Mouse (Mus musculus) midbrain, embryonic 12.5 days (tissue): Measurements from ENCODE around the gene Fscn2. TPM values are rescaled to one million over a fixed set of nuclear protein-coding genes. Genes with fewer than 3 reads are reported as not detected.
"Not testable (repeated sequence)": the region's sequence is repeated elsewhere in the genome, so short reads cannot be mapped to it uniquely, and the experiment has no call there.

ENCODE experiments used
- ATAC-seq: fragments of 200-750 bp; cut with Nextera tagmentation; 2 replicates; pipeline ENCODE4 v1.8.0; 2017; ENCODE audit warnings: low read depth, moderate TSS enrichment, moderate library complexity; ENCODE audit not compliant: low FRiP score
- H3K27ac ChIP-seq: fragments of 300-500 bp; sonication (generic); replicated peaks from 2 replicates; pipeline ENCODE4 v1.5.1; 2016; ENCODE audit warnings: mild to moderate bottlenecking
- H3K27me3 ChIP-seq: fragments of 300-500 bp; sonication (generic); 2 replicates; pipeline ENCODE4 v1.6.1; 2016; ENCODE audit warnings: mild to moderate bottlenecking
- H3K36me3 ChIP-seq: fragments of 300-500 bp; sonication (generic); 2 replicates; pipeline ENCODE4 v1.6.1; 2016
- H3K4me1 ChIP-seq: fragments of 300-500 bp; sonication (generic); 2 replicates; pipeline ENCODE4 v1.6.1; 2016
- H3K4me2 ChIP-seq: fragments of 300-500 bp; sonication (generic); replicated peaks from 2 replicates; pipeline ENCODE4 v1.6.1; 2016; ENCODE audit warnings: mild to moderate bottlenecking, moderate library complexity
- H3K4me3 ChIP-seq: fragments of 300-500 bp; sonication (generic); 2 replicates; pipeline ENCODE4 v1.5.1; 2016; ENCODE audit warnings: mild to moderate bottlenecking
- H3K9ac ChIP-seq: fragments of 300-500 bp; sonication (generic); replicated peaks from 2 replicates; pipeline ENCODE4 v1.6.1; 2016; ENCODE audit warnings: mild to moderate bottlenecking, moderate library complexity
- H3K9me3 ChIP-seq: fragments of 300-500 bp; sonication (generic); 2 replicates; pipeline ENCODE4 v1.6.1; 2016; ENCODE audit warnings: mild to moderate bottlenecking
- WGBS: fragments of 180-500 bp; shearing (Covaris S2); methylation state at CpG from one replicate; pipeline ENCODE4 v1.1.7; 2016; 5-methylcytosine and 5-hydroxymethylcytosine counted together
- microRNA-seq: library from miRNA; unstranded; fragments of <30 nt; microRNA quantifications from one replicate; pipeline ENCODE4, GENCODE M21; 2017
- polyA plus RNA-seq: library from polyadenylated mRNA; unstranded; fragments of >200 nt; fragmentation: Nextera tagmentation; extraction: Ambion mirVana; gene quantifications from 2 replicates; pipeline ENCODE4 v1.2.1, GENCODE M21; 2016

Gene Fscn2
- polyA plus RNA-seq, 1 experiment from 2014 or later, result 1.4 TPM

- Histone ChIP-seq H3K4me2 (no peak overlapping the region), H3K4me3 (no peak overlapping the region), H3K27me3 (no peaks in the 10 kb centered on the region), H3K36me3 (peaks cover 73% of the 10 kb centered on the region), H3K27ac (no peak overlapping the region), H3K9me3 (no peaks in the 10 kb centered on the region), H3K9ac (no peak overlapping the region), H3K4me1 (no peaks in the 10 kb centered on the region)
- no peak for ATAC-seq
- 74% methylated on average over 2 of the region's 2 CpGs for WGBS
These were observed 25.8 kb downstream of the Fscn2 start for GRCm38 (mm10) chr11:120387157-120387556.

GRCm38 (mm10) chr11:120388580-120388979 lies 27.2 kb downstream of the Fscn2 start:
- ATAC-seq, result no peak
- Histone ChIP-seq H3K36me3 (peaks cover 71% of the 10 kb centered on the region), H3K27me3 (no peaks in the 10 kb centered on the region)

GRCm38 (mm10) chr11:120395661-120396060 lies 34.3 kb downstream of the Fscn2 start:
- no peak overlapping the region for H3K4me2 ChIP-seq
- WGBS, result 88% methylated on average over 4 of the region's 4 CpGs
- H3K27me3 ChIP-seq, result no peaks in the 10 kb centered on the region
- no peak overlapping the region for H3K27ac ChIP-seq
- ATAC-seq, result no peak
- no peaks in the 10 kb centered on the region for H3K9me3 ChIP-seq
- no peak overlapping the region for H3K9ac ChIP-seq
- peaks cover 64% of the 10 kb centered on the region for H3K36me3 ChIP-seq
- no peaks in the 10 kb centered on the region for H3K4me1 ChIP-seq
- H3K4me3 ChIP-seq, result no peak overlapping the region

More at GRCm38 (mm10) chr11:120388580-120388979, 27.2 kb downstream of the Fscn2 start:
- H3K9ac ChIP-seq, result no peak overlapping the region
- no peaks in the 10 kb centered on the region for H3K9me3 ChIP-seq
- H3K4me1 ChIP-seq, result no peaks in the 10 kb centered on the region
- H3K27ac ChIP-seq, result no peak overlapping the region
- no peak overlapping the region for H3K4me3 ChIP-seq
- H3K4me2 ChIP-seq, result no peak overlapping the region
- WGBS, result 93% methylated on average over 9 of the region's 9 CpGs

DNA sequence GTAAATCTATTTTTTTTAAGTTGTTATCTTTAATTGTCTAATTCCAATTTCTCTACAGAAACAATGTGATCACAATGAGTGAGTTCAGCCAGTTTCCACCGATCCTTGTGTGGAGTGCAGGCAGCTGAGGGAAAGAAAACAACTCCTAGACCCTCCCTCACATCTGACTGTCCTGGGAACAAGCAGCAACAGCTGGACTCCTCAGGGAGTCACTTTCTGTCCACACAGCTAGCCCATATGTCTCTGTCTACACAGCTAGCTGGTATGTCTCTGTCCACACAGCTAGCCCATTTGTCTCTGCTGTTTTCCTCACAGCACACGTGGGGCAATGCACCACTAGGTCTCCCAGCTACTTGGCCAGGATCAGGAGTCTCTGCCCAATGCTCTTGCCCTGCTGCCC lies 36.3 kb downstream of the Fscn2 start:
- H3K9ac ChIP-seq, result no peak overlapping the region
- no peaks in the 10 kb centered on the region for H3K9me3 ChIP-seq
- H3K4me2 ChIP-seq, result no peak overlapping the region
- no peaks in the 10 kb centered on the region for H3K27me3 ChIP-seq
- H3K36me3 ChIP-seq, result peaks cover 71% of the 10 kb centered on the region
- no peak overlapping the region for H3K27ac ChIP-seq
- no peak for ATAC-seq
- no peaks in the 10 kb centered on the region for H3K4me1 ChIP-seq
- WGBS, result 84% methylated on average over 2 of the region's 2 CpGs
- H3K4me3 ChIP-seq, result no peak overlapping the region

DNA sequence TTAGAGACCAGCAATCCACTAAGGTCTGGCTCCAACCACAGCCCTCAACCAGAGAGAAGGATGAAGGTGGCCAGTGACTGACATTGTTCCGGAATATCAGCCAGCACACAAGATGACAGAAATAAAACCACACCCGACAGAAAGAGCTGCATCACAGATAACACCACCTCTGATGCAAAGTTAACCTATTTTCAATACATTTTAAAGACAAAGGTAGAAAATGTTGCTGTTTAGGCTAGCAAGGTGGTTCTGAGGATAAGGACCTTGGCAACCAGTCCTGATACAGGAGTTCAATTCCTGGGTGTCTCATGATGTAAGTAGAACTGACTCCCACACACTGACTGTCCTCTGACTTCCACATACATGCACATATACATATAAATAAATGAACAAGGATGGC lies 38.0 kb downstream of the Fscn2 start:
- no peak overlapping the region for H3K9ac ChIP-seq
- 95% methylated on average over 2 of the region's 2 CpGs for WGBS

DNA sequence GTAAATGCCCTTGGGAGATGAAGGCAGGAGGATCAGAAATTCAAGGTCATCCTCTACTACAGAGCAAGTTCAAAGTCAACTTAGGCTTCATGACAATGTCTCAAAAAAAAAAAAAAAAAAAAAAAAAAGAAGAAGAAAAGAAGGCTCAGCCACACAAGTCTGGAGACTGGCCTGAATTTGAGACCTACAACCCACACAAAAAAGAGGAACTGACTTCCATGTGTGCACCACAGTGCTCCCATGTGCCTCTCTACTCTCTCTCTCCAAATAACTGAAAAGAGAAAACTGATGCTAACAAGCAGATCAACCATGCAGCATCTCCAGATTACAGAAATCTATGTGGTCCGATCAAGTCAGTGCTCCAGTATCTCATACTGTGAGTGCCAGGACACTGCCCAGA lies 43.5 kb downstream of the Fscn2 start:
- WGBS, result 93% methylated on average over 1 of the region's 1 CpGs
- H3K27ac ChIP-seq, result no peak overlapping the region
- H3K9ac ChIP-seq, result no peak overlapping the region
- no peaks in the 10 kb centered on the region for H3K27me3 ChIP-seq
- no peak for ATAC-seq
- peaks cover 94% of the 10 kb centered on the region for H3K36me3 ChIP-seq
- no peaks in the 10 kb centered on the region for H3K4me1 ChIP-seq
- H3K9me3 ChIP-seq, result no peaks in the 10 kb centered on the region
- no peak overlapping the region for H3K4me3 ChIP-seq
- H3K4me2 ChIP-seq, result no peak overlapping the region

More for the DNA sequence above, 38.0 kb downstream of the Fscn2 start:
- Histone ChIP-seq H3K4me2 (no peak overlapping the region), H3K36me3 (peaks cover 73% of the 10 kb centered on the region), H3K4me1 (no peaks in the 10 kb centered on the region), H3K4me3 (no peak overlapping the region), H3K27ac (no peak overlapping the region), H3K9me3 (no peaks in the 10 kb centered on the region), H3K27me3 (no peaks in the 10 kb centered on the region)
- no peak for ATAC-seq

DNA sequence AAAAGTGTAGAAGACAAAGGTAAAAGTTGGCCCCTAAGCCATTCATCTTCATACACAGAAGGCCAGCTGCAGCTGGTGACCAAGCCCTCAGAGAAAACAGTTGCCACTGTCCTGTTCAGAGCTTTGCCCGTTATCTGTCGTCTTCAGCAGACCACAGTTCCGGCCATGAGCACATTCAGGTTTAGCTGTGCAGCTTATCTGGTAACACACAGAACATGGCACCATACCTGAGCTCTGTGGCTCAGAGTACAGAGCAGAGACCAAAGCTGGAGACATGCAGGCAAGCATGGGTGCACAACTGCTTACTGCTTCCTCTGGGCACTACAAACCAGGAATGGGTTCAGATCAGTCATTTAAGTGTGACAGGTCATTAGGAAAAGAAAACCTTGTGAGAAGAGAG lies 44.5 kb downstream of the Fscn2 start:
- Histone ChIP-seq H3K4me2 (no peak overlapping the region), H3K4me1 (no peaks in the 10 kb centered on the region), H3K4me3 (no peak overlapping the region), H3K27ac (no peak overlapping the region), H3K9me3 (no peaks in the 10 kb centered on the region), H3K36me3 (peaks cover 94% of the 10 kb centered on the region), H3K9ac (no peak overlapping the region), H3K27me3 (no peaks in the 10 kb centered on the region)
- 96% methylated on average over 3 of the region's 3 CpGs for WGBS
- ATAC-seq, result no peak

DNA sequence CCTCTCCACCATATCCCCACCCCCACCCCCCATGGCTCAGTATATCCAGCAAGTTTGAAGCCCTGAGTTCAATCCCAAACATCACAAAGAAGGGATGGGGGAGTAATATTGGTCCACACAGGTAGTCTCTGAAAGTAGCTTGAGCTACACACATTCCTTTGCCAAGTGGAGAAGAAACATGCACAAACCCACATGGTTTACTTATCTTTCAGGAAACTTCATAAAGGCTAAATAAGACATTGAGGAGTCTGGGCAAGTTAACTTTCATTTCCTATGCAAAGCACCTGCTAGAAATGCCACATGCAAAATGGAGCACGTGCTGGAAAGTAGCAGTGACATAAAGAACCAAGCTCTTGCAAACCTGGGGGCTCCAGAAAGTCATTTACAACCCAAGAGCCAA lies 45.1 kb downstream of the Fscn2 start:
- H3K4me2 ChIP-seq, result no peak overlapping the region
- ATAC-seq, result no peak
- H3K9ac ChIP-seq, result no peak overlapping the region
- no peaks in the 10 kb centered on the region for H3K9me3 ChIP-seq
- no peak overlapping the region for H3K4me3 ChIP-seq
- 88% methylated on average over 1 of the region's 1 CpGs for WGBS
- H3K4me1 ChIP-seq, result no peaks in the 10 kb centered on the region
- H3K36me3 ChIP-seq, result peaks cover 94% of the 10 kb centered on the region
- H3K27ac ChIP-seq, result no peak overlapping the region
- H3K27me3 ChIP-seq, result no peaks in the 10 kb centered on the region

- H3K9ac ChIP-seq, H3K27ac ChIP-seq, H3K4me3 ChIP-seq, H3K27me3 ChIP-seq, H3K9me3 ChIP-seq, H3K4me2 ChIP-seq, ATAC-seq, H3K4me1 ChIP-seq: not testable (repeated sequence)
- H3K36me3 ChIP-seq, result peaks cover 94% of the 10 kb centered on the region
- 95% methylated on average over 8 of the region's 10 CpGs for WGBS
These were observed 52.3 kb downstream of the Fscn2 start for GRCm38 (mm10) chr11:120413621-120414020.

Small RNA genes lying within 50 kb of the gene (microRNA-seq; reads per million reads assigned to microRNA genes)
- not detected for gene Gm23419
- 4.9 reads per million, percentile 18 among the genes with 10 or more reads in this experiment for gene Mir6935

Other genes with a start within 250 kb of the Fscn2 start
- gene Slc38a10, start 210.2 kb upstream of the Fscn2 start, polyA plus RNA-seq, result 105 and 106 TPM in 2 replicates
- gene Bahcc1, start 128.6 kb upstream of the Fscn2 start, polyA plus RNA-seq, result 25.1 and 26.1 TPM in 2 replicates
- gene Actg1, start 13.0 kb upstream of the Fscn2 start, polyA plus RNA-seq, result 3,175 and 3,231 TPM in 2 replicates
- 51.3 and 55.4 TPM in 2 replicates for gene Faap100, start 17.2 kb downstream of the Fscn2 start, polyA plus RNA-seq
- gene Nploc4, start 76.2 kb downstream of the Fscn2 start, polyA plus RNA-seq, result 51.8 and 54.6 TPM in 2 replicates
- not detected in 2 replicates for gene Tspan10, start 81.1 kb downstream of the Fscn2 start, polyA plus RNA-seq
- 0.20 TPM in 1 of 2 replicates, not detected in the other for gene Pde6g, start 92.0 kb downstream of the Fscn2 start, polyA plus RNA-seq
- 11.7 and 11.9 TPM in 2 replicates for gene Oxld1, start 96.5 kb downstream of the Fscn2 start, polyA plus RNA-seq
- gene Ccdc137, start 96.6 kb downstream of the Fscn2 start, polyA plus RNA-seq, result 30.1 and 35.1 TPM in 2 replicates
- 56.4 and 58.8 TPM in 2 replicates for gene Arl16, start 106.1 kb downstream of the Fscn2 start, polyA plus RNA-seq
- 112 and 118 TPM in 2 replicates for gene Mrpl12, start 123.1 kb downstream of the Fscn2 start, polyA plus RNA-seq
- gene Slc25a10, start 130.3 kb downstream of the Fscn2 start, polyA plus RNA-seq, result 37.7 and 38.8 TPM in 2 replicates
- gene Gcgr, start 169.2 kb downstream of the Fscn2 start, polyA plus RNA-seq, result 0.18 and 0.29 TPM in 2 replicates
- gene Mcrip1, start 188.2 kb downstream of the Fscn2 start, polyA plus RNA-seq, result 212 and 232 TPM in 2 replicates
- not detected in 2 replicates for gene Ppp1r27, start 189.6 kb downstream of the Fscn2 start, polyA plus RNA-seq
- gene P4hb, start 211.7 kb downstream of the Fscn2 start, polyA plus RNA-seq, result 384 and 418 TPM in 2 replicates
- 504 and 557 TPM in 2 replicates for gene Arhgdia, start 220.1 kb downstream of the Fscn2 start, polyA plus RNA-seq
- gene Alyref, start 236.8 kb downstream of the Fscn2 start, polyA plus RNA-seq, result 652 and 655 TPM in 2 replicates
- 165 and 182 TPM in 2 replicates for gene Anapc11, start 236.9 kb downstream of the Fscn2 start, polyA plus RNA-seq
- gene Npb, start 246.9 kb downstream of the Fscn2 start, polyA plus RNA-seq, result 0.98 TPM in 1 of 2 replicates, not detected in the other